Mouse (Mus musculus) cerebellum, adult 18-20 months (tissue): Measurements from ENCODE around the gene Mapkapk2.
A peak's percentile ranks its signal among the peaks of the same experiment; 100 is the strongest.
"Not testable (repeated sequence)": the region's sequence is repeated elsewhere in the genome, so short reads cannot be mapped to it uniquely, and the experiment has no call there.

Experiments
- DNase-seq, 2 experiments: peaks; one replicate each; pipeline ENCODE4 v3.0.0; 2021

The Mapkapk2 gene

GRCm38 (mm10) chr1:131048121-131048863, 49.3 kb downstream of the Mapkapk2 start:
- no peak for DNase-seq

- DNase-seq, result no peak
These were observed 51.0 kb downstream of the Mapkapk2 start for GRCm38 (mm10) chr1:131046607-131047006.

- DNase-seq, result no peak
These were observed 51.8 kb downstream of the Mapkapk2 start for GRCm38 (mm10) chr1:131045723-131046355.

- no peak for DNase-seq
These were observed 54.0 kb downstream of the Mapkapk2 start for GRCm38 (mm10) chr1:131043636-131044035.

- DNase-seq, result no peak
These were observed 54.9 kb downstream of the Mapkapk2 start for GRCm38 (mm10) chr1:131042721-131043120.

- DNase-seq, result no peak
These were observed 55.4 kb downstream of the Mapkapk2 start for GRCm38 (mm10) chr1:131042263-131042662.

GRCm38 (mm10) chr1:131039479-131039878, 58.1 kb downstream of the Mapkapk2 start:
- no peak for DNase-seq

GRCm38 (mm10) chr1:131038415-131039017, 59.1 kb downstream of the Mapkapk2 start:
- no peak for DNase-seq

- DNase-seq, result no peak
These were observed 59.6 kb downstream of the Mapkapk2 start for GRCm38 (mm10) chr1:131038001-131038400.

- DNase-seq, result no peak
These were observed 66.4 kb downstream of the Mapkapk2 start for GRCm38 (mm10) chr1:131031267-131031666.

- no peak for DNase-seq
These were observed 67.4 kb downstream of the Mapkapk2 start for GRCm38 (mm10) chr1:131030261-131030660.

GRCm38 (mm10) chr1:131029215-131029614, 68.4 kb downstream of the Mapkapk2 start:
- no peak for DNase-seq

GRCm38 (mm10) chr1:131025843-131026190, 71.8 kb downstream of the Mapkapk2 start:
- no peak for DNase-seq

- no peak for DNase-seq
These were observed 72.5 kb downstream of the Mapkapk2 start for GRCm38 (mm10) chr1:131024900-131025842.

GRCm38 (mm10) chr1:131023250-131023858, 74.3 kb downstream of the Mapkapk2 start:
- not testable (repeated sequence) for DNase-seq

GRCm38 (mm10) chr1:131022591-131023249, 74.9 kb downstream of the Mapkapk2 start:
- peak; percentile 13 to 16 for DNase-seq

- no peak for DNase-seq
These were observed 75.6 kb downstream of the Mapkapk2 start for GRCm38 (mm10) chr1:131021900-131022590.

- no peak for DNase-seq
These were observed 76.2 kb downstream of the Mapkapk2 start for GRCm38 (mm10) chr1:131021438-131021837.

GRCm38 (mm10) chr1:131020425-131021310, 77.0 kb downstream of the Mapkapk2 start:
- no peak for DNase-seq

GRCm38 (mm10) chr1:131019492-131020098, 78.0 kb downstream of the Mapkapk2 start, which contains the start of gene Il10:
TSS of gene Il10 (plus strand) at chr1:131019845.
- DNase-seq, result no peak
